Mouse (Mus musculus) ES-CJ7 (cell line): ENCODE data around the gene Pex19.

Experiments
- DNase-seq: peaks from one replicate; pipeline ENCODE4 v3.0.0; 2011; ENCODE audit warnings: low read depth, low spot score

Pex19 gene

GRCm38 (mm10) chr1:172183056-172183455 lies 56.5 kb downstream of the Pex19 start:
- DNase-seq: no peak

- no peak for DNase-seq
Measured at GRCm38 (mm10) chr1:172183915-172184314, 57.4 kb downstream of the Pex19 start.
